Mouse (Mus musculus): ENCODE measurements around the gene Nop14. TPM values are rescaled to one million over a fixed set of nuclear protein-coding genes. Genes with fewer than 3 reads are reported as not detected.

Nop14 gene
- polyA plus RNA-seq (2017; shearing (Covaris generic)), result 53.0 TPM

DNA sequence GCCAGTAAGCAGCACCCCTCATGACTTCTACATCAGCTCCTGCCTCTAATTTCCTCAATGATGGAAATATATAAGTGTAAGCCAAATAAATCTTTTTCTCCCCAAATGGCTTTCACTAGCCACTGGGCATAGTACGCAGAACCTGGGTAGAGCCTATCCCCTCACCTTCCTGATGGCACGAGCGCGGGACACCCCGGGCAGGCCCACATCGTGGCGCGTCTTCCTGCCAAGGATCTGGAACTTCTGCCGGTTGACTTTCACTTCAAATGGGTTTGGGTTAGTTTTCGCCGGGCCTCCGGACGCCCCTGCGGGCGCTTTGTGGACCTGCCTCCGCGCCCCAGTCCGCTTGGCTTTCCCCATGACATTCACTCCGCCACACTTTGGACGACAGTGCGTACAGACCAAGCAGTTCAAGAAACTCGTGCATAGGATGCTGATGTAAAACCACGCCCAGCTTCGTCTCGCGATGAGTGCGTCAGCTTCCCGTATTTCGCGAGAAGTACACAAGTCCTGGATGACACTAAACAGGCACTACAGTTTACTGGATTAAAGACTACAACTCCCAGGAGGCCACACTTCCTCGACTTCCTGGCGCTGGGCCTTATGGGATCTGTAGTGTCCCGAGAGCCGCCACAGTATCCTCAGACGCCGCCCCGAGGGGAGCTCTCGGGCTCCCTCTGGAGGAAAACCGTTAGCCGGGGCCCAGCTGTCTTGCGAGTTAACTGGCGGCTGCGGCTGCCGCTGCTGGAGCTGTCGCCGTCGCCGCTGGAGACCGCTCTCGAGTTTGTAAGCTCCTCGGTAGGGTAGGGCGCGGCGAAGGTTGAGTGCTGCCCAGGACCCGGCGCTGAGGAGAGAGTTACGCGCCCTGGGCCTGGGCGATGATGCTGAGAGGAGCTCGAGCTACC is at the start of gene Nop14, which contains the start of gene Grk4:
Gene Nop14 (minus strand): TSS at position 463 of the 905 bp plus-strand sequence.
Gene Grk4 (plus strand): TSS at position 694 of the 905 bp plus-strand sequence.

GRCm38 (mm10) chr5:34636481-34637287 is 23.3 kb downstream of the Nop14 start, which contains the start of gene Mfsd10:
Gene Mfsd10, minus strand, starts transcription at chr5:34637212.

Other genes with a start within 250 kb of the Nop14 start
- gene Tnip2, start 146.2 kb downstream of the Nop14 start, polyA plus RNA-seq (2017; shearing (Covaris generic)), result 45.7 TPM
- gene Sh3bp2, start 134.3 kb downstream of the Nop14 start, polyA plus RNA-seq (2017; shearing (Covaris generic)), result 6.8 TPM
- 161 TPM for gene Add1, start 86.5 kb downstream of the Nop14 start, polyA plus RNA-seq (2017; shearing (Covaris generic))
- 48.4 TPM for gene Mfsd10, start 22.9 kb downstream of the Nop14 start, polyA plus RNA-seq (2017; shearing (Covaris generic))
- gene Grk4, start 231 bp upstream of the Nop14 start, polyA plus RNA-seq (2017; shearing (Covaris generic)), result 3.3 TPM
- gene Htt, start 101.6 kb upstream of the Nop14 start, polyA plus RNA-seq (2017; shearing (Covaris generic)), result 23.4 TPM
- gene Msantd1, start 247.9 kb upstream of the Nop14 start, polyA plus RNA-seq (2017; shearing (Covaris generic)), result not detected

Data from effector memory CD4-positive, alpha-beta T cell, adult 5 months (primary cell).